Mouse (Mus musculus) mouse embryonic stem cell (cell line): ENCODE results near the gene Igf1r.
"Not testable (repeated sequence)": the region's sequence is repeated elsewhere in the genome, so short reads cannot be mapped to it uniquely, and the experiment has no call there.

ENCODE experiments used
- in situ Hi-C, 2 experiments: fragments of 300-500 bp; cut with MboI; formaldehyde crosslinking; loops; 1 replicate in 1 of 2; 3 replicates in 1 of 2; pipeline ENCODE4 v1.14.3; 2019 to 2020; ENCODE audit warnings: low sequenced_read_pairs in 2 of 2, low pct_unique_long_range_greater_than_20kb in 1 of 2, mixed read lengths in 1 of 2; ENCODE audit not compliant: unreplicated experiment in 1 of 2

The Igf1r gene

DNA sequence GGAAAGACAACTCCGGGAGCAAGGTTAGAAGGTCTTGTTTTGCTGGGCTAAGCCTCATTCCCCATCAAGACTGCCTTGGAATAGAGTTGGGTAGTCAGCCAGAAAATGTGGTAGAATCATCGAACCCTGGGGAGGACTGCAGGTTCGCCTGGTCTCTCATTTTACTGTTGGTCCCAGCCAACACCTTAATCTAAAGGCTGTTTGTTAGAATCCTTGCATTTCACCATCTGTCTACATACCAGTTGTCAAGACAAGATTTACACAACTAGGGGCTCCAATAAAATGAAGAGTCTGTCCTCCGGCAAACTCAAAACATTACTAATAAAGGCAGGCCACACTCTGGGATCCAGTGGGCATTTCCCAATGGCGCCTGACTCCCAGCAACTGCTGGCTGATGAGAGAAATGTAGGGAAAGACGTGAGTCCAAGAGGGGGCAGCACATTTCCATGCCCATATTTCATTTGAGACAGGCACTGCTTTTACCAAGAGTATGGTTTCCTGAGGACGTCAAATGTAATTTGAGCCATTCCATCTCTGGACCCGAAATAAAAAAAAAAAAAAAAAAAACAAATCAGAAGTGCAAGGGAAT, 310.1 kb downstream of the Igf1r start:
- in situ Hi-C loops, result no loop called here

GRCm38 (mm10) chr7:68263346-68264027, 310.9 kb downstream of the Igf1r start:
- in situ Hi-C loops, result no loop called here

- in situ Hi-C loops, result no loop called here
Observed at GRCm38 (mm10) chr7:68264028-68264453, 311.4 kb downstream of the Igf1r start, which contains the start of gene Pgpep1l. TSS of gene Pgpep1l (minus strand) at chr7:68264233.

GRCm38 (mm10) chr7:68264531-68264930, 311.9 kb downstream of the Igf1r start:
- in situ Hi-C loops, result no loop called here

GRCm38 (mm10) chr7:68265391-68265790, 312.8 kb downstream of the Igf1r start:
- in situ Hi-C loops, result no loop called here

DNA sequence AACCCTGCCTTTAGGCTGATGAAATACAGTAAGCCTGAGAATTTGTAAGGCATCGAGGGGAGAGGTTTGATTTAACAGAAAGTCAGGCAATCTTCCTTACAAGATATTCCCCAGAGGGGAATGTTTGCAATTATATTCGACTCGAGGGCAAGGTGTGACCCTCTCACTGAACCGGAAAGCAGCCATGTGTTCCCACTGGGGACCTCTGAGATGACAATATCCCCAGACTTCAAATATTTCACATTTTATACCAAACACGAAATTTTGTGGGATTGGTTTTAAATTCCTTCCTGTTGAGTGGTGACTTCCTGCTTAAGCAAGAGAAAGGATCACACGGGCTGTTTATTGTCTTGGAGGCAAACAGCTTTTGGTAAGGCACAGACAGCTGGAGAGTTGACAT, 314.1 kb downstream of the Igf1r start:
- in situ Hi-C loops, result no loop called here

DNA sequence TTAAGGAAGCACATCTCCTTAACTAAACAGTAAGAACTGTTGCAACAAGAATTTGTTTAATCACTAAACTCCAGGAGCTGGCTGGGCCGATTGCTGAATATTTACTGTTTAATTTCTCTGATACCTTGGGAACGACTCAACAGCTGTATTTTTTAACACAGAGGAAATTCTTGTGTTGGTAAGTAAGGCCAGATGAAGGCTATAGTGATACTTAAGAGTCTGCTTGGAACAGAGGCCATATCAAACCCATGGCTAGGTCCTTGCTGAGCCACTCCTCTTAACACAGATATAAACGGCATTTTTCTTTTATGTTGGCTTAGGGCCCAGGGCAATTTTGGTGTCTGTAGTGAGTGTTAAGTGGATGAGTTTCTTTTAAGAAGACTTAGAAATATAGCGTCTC, 317.9 kb downstream of the Igf1r start:
- in situ Hi-C loops, result no loop called here

GRCm38 (mm10) chr7:68271816-68272215, 319.2 kb downstream of the Igf1r start:
- in situ Hi-C loops, result no loop called here

- in situ Hi-C loops, result no loop called here
Observed at GRCm38 (mm10) chr7:68272607-68273006, 320.0 kb downstream of the Igf1r start.

GRCm38 (mm10) chr7:68273515-68273914, 320.9 kb downstream of the Igf1r start, which contains the start of gene Fam169b:
TSS of gene Fam169b (plus strand) at chr7:68273839.
- in situ Hi-C loops, result no loop called here

GRCm38 (mm10) chr7:68274218-68274617, 321.6 kb downstream of the Igf1r start:
- in situ Hi-C loops, result no loop called here

- in situ Hi-C loops, result no loop called here
Observed at GRCm38 (mm10) chr7:68274951-68275350, 322.3 kb downstream of the Igf1r start.

GRCm38 (mm10) chr7:68275445-68275837, 322.8 kb downstream of the Igf1r start:
- in situ Hi-C loops, result not testable (repeated sequence)

DNA sequence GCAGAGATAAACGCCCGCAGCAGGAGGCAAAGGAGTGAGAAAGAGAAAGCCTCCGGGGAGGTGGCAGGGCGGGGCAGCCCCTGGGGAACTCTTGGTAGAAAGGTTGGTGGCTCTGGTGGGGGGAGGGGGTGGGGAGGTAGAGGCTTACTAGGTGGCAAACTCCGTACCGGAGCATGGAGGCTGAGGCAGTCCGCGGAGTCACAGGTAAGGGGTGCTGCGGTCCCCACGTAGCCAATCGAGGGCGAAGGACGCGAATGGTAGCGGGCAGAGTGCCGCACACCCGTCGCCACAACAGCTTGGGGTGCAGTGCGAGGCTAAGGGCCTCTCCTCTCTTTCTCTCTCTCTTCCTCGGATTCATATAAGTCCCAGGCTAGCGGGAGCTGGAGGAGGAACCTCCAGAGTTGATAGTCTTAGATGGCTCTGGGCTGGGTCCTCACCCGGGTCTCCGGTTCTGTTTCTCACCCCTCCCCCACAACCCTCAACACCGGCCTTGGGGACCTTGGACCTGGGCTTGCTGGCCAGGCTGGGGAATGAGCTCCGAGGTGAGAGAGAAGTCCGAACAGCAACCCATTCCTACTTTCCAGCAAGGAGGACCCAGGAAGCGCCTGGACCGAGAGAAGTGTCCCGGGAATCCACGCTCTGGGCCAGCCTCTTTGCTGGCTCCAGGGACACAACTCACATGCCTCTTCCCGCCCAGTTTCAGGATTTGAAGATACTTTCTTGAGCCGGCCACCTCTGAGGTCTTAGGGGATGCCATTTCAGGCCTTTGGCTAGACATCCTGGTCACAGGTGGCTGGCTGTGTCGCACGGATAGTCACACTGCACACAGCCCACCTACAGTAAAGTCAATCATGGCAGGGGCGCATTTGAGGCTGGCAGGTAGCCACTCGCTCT, 323.5 kb downstream of the Igf1r start:
- in situ Hi-C loops, result no loop called here

DNA sequence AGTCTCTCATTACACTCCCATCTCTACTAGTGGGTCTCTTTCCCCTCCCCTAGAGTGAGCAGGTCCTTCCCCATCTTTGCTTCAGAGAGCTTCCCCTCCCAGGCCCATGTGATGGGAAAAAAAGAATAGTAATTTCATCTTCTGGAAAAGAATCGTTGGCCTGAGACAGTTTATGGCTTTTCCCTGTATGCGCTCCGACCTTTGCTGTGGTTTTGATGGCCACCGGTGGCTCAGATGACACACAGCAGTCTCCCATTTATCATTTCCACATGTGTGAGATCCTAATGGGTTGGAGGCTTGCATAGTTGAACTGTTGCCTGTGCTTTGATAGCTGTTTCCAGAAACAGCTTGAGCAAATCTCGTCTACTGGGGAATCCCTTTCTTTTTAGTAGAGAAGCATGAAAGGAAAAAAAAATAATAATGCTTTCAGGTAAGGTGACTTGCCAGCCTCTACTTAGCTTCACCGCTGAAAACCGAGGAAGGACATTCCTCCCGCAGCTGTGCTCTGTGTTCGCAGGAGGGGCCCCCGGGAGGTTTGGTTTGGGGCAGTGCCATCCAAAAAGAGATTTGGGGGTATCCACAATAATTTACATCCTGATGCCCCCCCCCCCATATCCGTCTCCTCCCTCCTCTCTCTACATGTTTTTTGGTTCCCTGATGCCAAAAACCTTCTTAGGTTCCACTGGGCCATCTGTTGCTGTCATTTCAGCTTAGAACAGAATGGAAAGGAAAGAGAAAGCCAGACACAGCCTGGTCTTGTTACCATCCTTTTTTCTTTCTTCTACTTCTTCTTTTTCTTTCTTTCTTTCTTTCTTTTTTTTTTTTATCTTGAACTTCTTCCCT, 324.6 kb downstream of the Igf1r start:
- in situ Hi-C loops, result no loop called here

- in situ Hi-C loops, result no loop called here
Observed at GRCm38 (mm10) chr7:68277897-68278270, 325.3 kb downstream of the Igf1r start.

DNA sequence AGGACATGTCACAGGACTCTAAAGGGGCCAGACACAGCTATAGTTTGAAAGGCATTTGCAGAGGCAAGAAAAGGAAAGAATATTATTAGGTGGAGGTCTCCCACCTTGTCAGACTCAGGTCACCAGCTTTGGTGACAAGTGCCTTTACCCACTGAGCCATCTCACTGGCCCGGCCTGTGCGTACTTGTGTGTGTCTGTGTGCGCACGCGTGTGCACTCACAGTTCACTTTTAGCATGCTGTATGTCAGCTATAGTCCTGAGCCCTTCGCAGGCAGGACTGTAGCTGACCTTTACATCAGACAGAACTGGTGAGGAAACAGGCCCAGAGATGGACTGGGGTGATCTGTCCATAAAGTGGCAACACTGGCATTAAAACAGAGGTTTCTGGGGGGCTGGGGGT, 325.8 kb downstream of the Igf1r start:
- in situ Hi-C loops, result no loop called here

GRCm38 (mm10) chr7:68278908-68279307, 326.3 kb downstream of the Igf1r start:
- in situ Hi-C loops, result no loop called here
